Mouse (Mus musculus) erythroid progenitor cell, adult 5-6 weeks (primary cell): Measurements from ENCODE around the gene Sestd1. TPM values are rescaled to one million over a fixed set of nuclear protein-coding genes. Genes with fewer than 3 reads are reported as not detected.

ENCODE experiments used
- ATAC-seq: replicated peaks from 2 replicates; pipeline ENCODE4 v1.8.0; 2016; ENCODE audit warnings: moderate number of reproducible peaks, mild to moderate bottlenecking, moderate TSS enrichment, inconsistent platforms; ENCODE audit not compliant: poor library complexity, low FRiP score, severe bottlenecking
- total RNA-seq, 2 experiments: library from RNA; stranded (forward) in 1 of 2; stranded (reverse) in 1 of 2; fragments of 150-400 nt in 1 of 2; fragments of 186-747, 209-891 nt in 1 of 2; gene quantifications; 2 replicates each; pipeline versions ENCODE4 v1.2.3 to v1.2.4; 2015 to 2017; ENCODE audit warnings: low replicate concordance in 2 of 2

The Sestd1 gene
- total RNA-seq, 2 experiments from 2014 or later = under 0.01 to 0.45 TPM

- ATAC-seq = no peak
Observed at GRCm38 (mm10) chr2:77182996-77183380, 97.4 kb downstream of the Sestd1 start.

- no peak for ATAC-seq
Observed at GRCm38 (mm10) chr2:77182271-77182995, 98.0 kb downstream of the Sestd1 start.

- peak; percentile 88 for ATAC-seq
Observed at GRCm38 (mm10) chr2:77177472-77177871, 102.9 kb downstream of the Sestd1 start.

GRCm38 (mm10) chr2:77176413-77176812 lies 104.0 kb downstream of the Sestd1 start:
- ATAC-seq = peak; percentile 84

GRCm38 (mm10) chr2:77175411-77175810 lies 105.0 kb downstream of the Sestd1 start:
- ATAC-seq = no peak

GRCm38 (mm10) chr2:77174313-77174712 lies 106.1 kb downstream of the Sestd1 start:
- ATAC-seq = no peak

- no peak for ATAC-seq
Observed at GRCm38 (mm10) chr2:77173821-77174220, 106.6 kb downstream of the Sestd1 start.

- no peak for ATAC-seq
Observed at GRCm38 (mm10) chr2:77173366-77173765, 107.0 kb downstream of the Sestd1 start.

- ATAC-seq = no peak
Observed at GRCm38 (mm10) chr2:77172241-77172671, 108.1 kb downstream of the Sestd1 start.

GRCm38 (mm10) chr2:77171444-77172240 lies 108.8 kb downstream of the Sestd1 start:
- no peak for ATAC-seq

- ATAC-seq = no peak
Observed at GRCm38 (mm10) chr2:77170633-77171105, 109.7 kb downstream of the Sestd1 start, which contains the start of gene Ccdc141. TSS of gene Ccdc141 (minus strand) at chr2:77170636.

GRCm38 (mm10) chr2:77169916-77170632 lies 110.3 kb downstream of the Sestd1 start:
- ATAC-seq = peak; percentile 65

- ATAC-seq = no peak
Observed at GRCm38 (mm10) chr2:77169218-77169617, 111.2 kb downstream of the Sestd1 start.

- ATAC-seq = no peak
Observed at GRCm38 (mm10) chr2:77168781-77169180, 111.6 kb downstream of the Sestd1 start.

GRCm38 (mm10) chr2:77168081-77168685 lies 112.2 kb downstream of the Sestd1 start:
- no peak for ATAC-seq

GRCm38 (mm10) chr2:77166366-77166765 lies 114.0 kb downstream of the Sestd1 start:
- ATAC-seq = no peak

- ATAC-seq = no peak
Observed at GRCm38 (mm10) chr2:77164662-77165061, 115.7 kb downstream of the Sestd1 start.

- ATAC-seq = no peak
Observed at GRCm38 (mm10) chr2:77163381-77163780, 117.0 kb downstream of the Sestd1 start.

- no peak for ATAC-seq
Observed at GRCm38 (mm10) chr2:77162135-77162534, 118.3 kb downstream of the Sestd1 start.

GRCm38 (mm10) chr2:77157546-77157945 lies 122.8 kb downstream of the Sestd1 start:
- no peak for ATAC-seq
